Mouse (Mus musculus) layer of hippocampus, adult 2 months (tissue): ENCODE measurements at regions not wholly inside any gene's neighbourhood (a gene's known extent, or its start where the extent isn't known, plus 50 kb on each side); places are given as distances from the start of the nearest gene placed in this dataset.
A peak's percentile ranks its signal among the peaks of the same experiment; 100 is the strongest.

Experiments
- DNase-seq, 2 experiments: peaks; one replicate each; pipeline ENCODE4 v3.0.0; 2022; ENCODE audit warnings: low spot score in 2 of 2
- H3K27ac ChIP-seq: fragments of 200-600 bp; 2 replicates; pipeline ENCODE4 v1.8.1; 2022
- H3K4me3 ChIP-seq: fragments of 200-600 bp; 2 replicates; pipeline ENCODE4 v1.8.1; 2022; ENCODE audit warnings: mild to moderate bottlenecking
- CTCF ChIP-seq: fragments of 200-600 bp; conservative IDR thresholded peaks from 2 replicates; pipeline ENCODE4 v1.8.1; 2022; ENCODE audit warnings: antibody characterized with exemption, mild to moderate bottlenecking, moderate library complexity

DNA sequence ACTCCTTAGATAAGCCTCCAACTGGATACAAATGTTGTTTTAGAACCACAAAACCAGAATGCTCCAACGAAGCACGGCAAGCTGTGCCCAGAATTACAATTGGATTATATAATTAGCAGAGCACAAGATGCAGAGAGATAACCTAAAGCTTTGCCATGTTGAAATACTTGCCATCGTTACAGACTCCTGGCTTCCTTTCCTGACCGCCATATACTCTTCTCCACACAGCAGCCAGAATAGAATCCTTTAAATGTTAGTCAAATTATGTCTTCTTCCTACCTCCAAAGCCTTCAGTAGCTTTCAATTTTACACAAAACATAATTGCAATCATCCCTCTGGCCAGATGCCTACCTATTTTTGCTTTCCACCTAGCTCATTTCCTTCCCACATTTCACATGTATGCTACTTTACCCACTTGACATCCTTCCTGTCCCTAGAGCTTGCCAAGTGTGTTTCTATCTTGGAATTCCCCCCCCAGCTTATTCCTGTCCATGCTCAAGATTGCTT, 52.8 kb upstream of the G2e3 start:
- TF ChIP-seq CTCF: no peak
- no peak overlapping the region for H3K4me3 ChIP-seq
- DNase-seq: peak in 1 of 2 experiments; percentile 29
- peak overlapping the region; percentile 63; the same call in 1 of the 2 replicates for H3K27ac ChIP-seq

- no peak for DNase-seq
- no peak overlapping the region for H3K27ac ChIP-seq
- TF ChIP-seq CTCF: no peak
- no peak overlapping the region for H3K4me3 ChIP-seq
These were observed 69.5 kb upstream of the G2e3 start for GRCm38 (mm10) chr12:51278358-51278757.

GRCm38 (mm10) chr12:51275818-51276538, 71.9 kb upstream of the G2e3 start:
- TF ChIP-seq CTCF: peak; percentile 90
- DNase-seq: peak; percentile 51 to 65
- H3K4me3 ChIP-seq: peak overlapping the region; percentile 28; the same call in 1 of the 2 replicates
- H3K27ac ChIP-seq: peak overlapping the region; percentile 65

DNA sequence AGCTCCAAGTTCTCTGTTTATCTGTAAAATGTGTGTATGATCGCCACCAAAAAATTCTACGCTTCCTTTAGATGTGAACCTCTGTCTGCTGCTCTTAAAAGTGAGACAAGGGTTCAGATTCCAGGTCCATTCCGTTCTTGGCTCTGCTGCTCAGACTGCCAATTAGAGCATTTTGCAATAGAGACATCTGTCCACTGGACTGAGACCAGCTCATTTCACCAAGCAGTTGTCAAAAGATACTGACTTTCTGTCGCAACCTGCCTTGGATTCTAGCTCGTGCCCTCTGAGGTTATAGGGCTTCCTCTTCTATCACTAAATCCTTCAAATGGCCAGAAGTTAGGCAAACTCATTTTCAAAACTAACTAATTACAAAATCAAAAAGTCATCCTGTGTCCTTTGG, 74.4 kb upstream of the G2e3 start:
- no peak for DNase-seq
- TF ChIP-seq CTCF: no peak
- Histone ChIP-seq H3K4me3 (no peak overlapping the region), H3K27ac (0 out of 2 replicates have a peak overlapping the region, but pooled peaks have one; percentile 4)

DNA sequence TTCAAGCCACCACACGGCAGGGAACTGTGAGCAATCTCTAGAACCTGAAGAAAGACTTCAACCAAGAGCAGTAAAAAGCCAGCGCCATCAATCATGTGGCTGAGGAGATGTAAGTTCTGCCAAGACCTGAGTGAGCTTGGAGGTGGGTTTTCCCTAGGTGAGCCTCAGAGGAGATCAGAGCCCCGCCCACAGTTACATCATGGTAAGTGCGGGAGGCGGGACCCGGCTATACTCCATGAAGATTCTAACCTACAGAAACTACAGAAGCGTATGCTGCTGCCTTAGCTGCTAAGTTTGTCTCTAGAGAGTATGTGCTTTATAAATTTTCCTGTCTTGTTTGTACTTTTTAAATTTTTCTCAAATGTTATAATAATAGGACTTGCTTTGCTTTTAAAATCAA, 105.0 kb upstream of the G2e3 start:
- TF ChIP-seq CTCF: no peak
- no peak for DNase-seq
- H3K27ac ChIP-seq: no peak overlapping the region
- H3K4me3 ChIP-seq: no peak overlapping the region

GRCm38 (mm10) chr12:51241131-51241781, 106.6 kb upstream of the G2e3 start:
- DNase-seq: peak; percentile 18 to 50
- Histone ChIP-seq H3K4me3 (no peak overlapping the region), H3K27ac (peak overlapping the region; percentile 56)
- no peak for TF ChIP-seq CTCF

- DNase-seq: no peak
- peak; percentile 22; the same call in 1 of the 2 replicates for TF ChIP-seq CTCF
- Histone ChIP-seq H3K27ac (no peak overlapping the region), H3K4me3 (no peak overlapping the region)
These were observed 136.2 kb upstream of the G2e3 start for GRCm38 (mm10) chr12:51211691-51212090.

- Histone ChIP-seq H3K4me3 (no peak overlapping the region), H3K27ac (no peak overlapping the region)
- DNase-seq: no peak
- no peak for TF ChIP-seq CTCF
These were observed 151.6 kb upstream of the G2e3 start for GRCm38 (mm10) chr12:51196289-51196688.

GRCm38 (mm10) chr12:51195136-51195535, 152.7 kb upstream of the G2e3 start:
- no peak for TF ChIP-seq CTCF
- Histone ChIP-seq H3K4me3 (no peak overlapping the region), H3K27ac (0 out of 2 replicates have a peak overlapping the region, but pooled peaks have one; percentile 28)
- no peak for DNase-seq

- Histone ChIP-seq H3K4me3 (no peak overlapping the region), H3K27ac (peak overlapping the region; percentile 43; the same call in 1 of the 2 replicates)
- no peak for TF ChIP-seq CTCF
- no peak for DNase-seq
These were observed 157.1 kb upstream of the G2e3 start for GRCm38 (mm10) chr12:51190754-51191153.

- Histone ChIP-seq H3K4me3 (no peak overlapping the region), H3K27ac (peak overlapping the region; percentile 43)
- DNase-seq: no peak
- no peak for TF ChIP-seq CTCF
These were observed 157.7 kb upstream of the G2e3 start for GRCm38 (mm10) chr12:51190186-51190585.

DNA sequence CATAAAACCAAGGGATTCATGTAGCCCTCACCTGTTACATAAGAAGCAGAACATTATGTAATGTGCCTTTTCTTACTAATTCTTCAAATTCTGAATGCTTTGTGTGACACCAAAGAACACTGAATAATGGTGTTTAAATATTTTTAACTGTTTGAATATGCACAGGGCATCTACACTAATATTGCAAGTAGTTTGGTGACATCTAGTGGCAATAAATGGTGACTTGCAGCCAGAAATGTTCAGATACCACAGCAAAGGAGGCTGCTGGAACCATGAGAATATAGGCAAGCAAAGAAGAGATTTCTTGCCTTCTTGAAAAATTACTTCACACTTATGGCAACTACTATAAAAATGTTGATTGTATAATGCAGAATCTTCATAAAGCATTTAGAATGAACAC, 159.6 kb upstream of the G2e3 start:
- Histone ChIP-seq H3K27ac (peak overlapping the region; percentile 90), H3K4me3 (peak overlapping the region; percentile 29; the same call in 1 of the 2 replicates)
- DNase-seq: peak; percentile 67 to 84
- TF ChIP-seq CTCF: peak; percentile 88

- peak overlapping the region; percentile 90 for H3K27ac ChIP-seq
- peak overlapping the region; percentile 29 for H3K4me3 ChIP-seq
- TF ChIP-seq CTCF: no peak
- DNase-seq: no peak
These were observed 160.1 kb upstream of the G2e3 start for GRCm38 (mm10) chr12:51187726-51188125.

DNA sequence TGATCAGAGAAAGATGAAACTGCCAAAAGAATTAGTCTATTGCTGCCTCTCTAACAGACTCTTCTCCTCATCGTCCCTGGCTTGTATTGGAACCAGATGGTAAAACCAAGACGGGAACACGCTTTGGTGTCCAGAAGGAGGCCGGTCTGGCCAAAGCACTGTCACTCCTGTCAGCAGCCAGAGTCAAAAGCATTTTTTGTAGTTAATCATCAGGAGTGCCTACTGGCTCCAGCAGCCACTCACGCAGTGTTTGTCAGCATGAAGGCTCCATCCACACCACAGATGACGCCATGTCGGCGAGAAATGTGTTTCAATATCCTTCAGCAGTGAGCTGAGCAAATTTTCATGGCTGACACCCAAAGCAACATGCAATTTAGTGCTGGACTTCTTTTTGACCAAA, 162.1 kb upstream of the G2e3 start:
- Histone ChIP-seq H3K4me3 (no peak overlapping the region), H3K27ac (peak overlapping the region; percentile 90)
- no peak for TF ChIP-seq CTCF
- DNase-seq: peak; percentile 15 to 27
